Mouse (Mus musculus) myocyte (in vitro differentiated cells): Measurements from ENCODE around the gene Dnmbp. TPM values are rescaled to one million over a fixed set of nuclear protein-coding genes. Genes with fewer than 3 reads are reported as not detected.

Experiments
- H3K27me3 ChIP-seq: one replicate; pipeline ENCODE4 v1.6.1; 2011; ENCODE audit not compliant: control insufficient read depth, insufficient read depth, insufficient read length
- H3K36me3 ChIP-seq: one replicate; pipeline ENCODE4 v1.6.1; 2011; ENCODE audit not compliant: control insufficient read depth, insufficient read depth
- H3K4me2 ChIP-seq: one replicate; pipeline ENCODE4 v1.6.1; 2011; ENCODE audit warnings: low read depth, control low read depth
- H3K4me3 ChIP-seq: one replicate; pipeline ENCODE4 v1.5.1; 2011; ENCODE audit warnings: mild to moderate bottlenecking, control low read depth, moderate library complexity
- H3K79me2 ChIP-seq: one replicate; pipeline ENCODE4 v1.6.1; 2011; ENCODE audit not compliant: control insufficient read depth, insufficient read depth
- H3ac ChIP-seq: one replicate; pipeline ENCODE4 v1.6.1; 2011; ENCODE audit not compliant: control insufficient read depth, insufficient read length
- CEBPB ChIP-seq: IDR thresholded peaks from 2 replicates; pipeline ENCODE4 v1.6.1; 2011; ENCODE audit warnings: mild to moderate bottlenecking, moderate library complexity; ENCODE audit not compliant: poor library complexity, insufficient read depth, severe bottlenecking
- E2F4 ChIP-seq: IDR thresholded peaks from one replicate; pipeline ENCODE4 v1.6.1; 2011; ENCODE audit warnings: mild to moderate bottlenecking, control low read depth, moderate library complexity; ENCODE audit not compliant: insufficient read depth
- MAX ChIP-seq: IDR thresholded peaks from one replicate; pipeline ENCODE4 v1.6.1; 2011; ENCODE audit warnings: low read depth, mild to moderate bottlenecking, control low read depth
- MYOD1 ChIP-seq, 3 experiments: IDR thresholded peaks; one replicate each; pipeline ENCODE4 v1.6.1; 2011; ENCODE audit warnings: control low read depth in 2 of 3, low read depth in 2 of 3, mild to moderate bottlenecking in 2 of 3, moderate library complexity in 1 of 3; ENCODE audit not compliant: insufficient read length in 2 of 3, control insufficient read depth in 1 of 3
- MYOG ChIP-seq, 3 experiments: IDR thresholded peaks; one replicate each; pipeline ENCODE4 v1.6.1; 2011; ENCODE audit warnings: control low read depth in 2 of 3, low read depth in 2 of 3, mild to moderate bottlenecking in 2 of 3; ENCODE audit not compliant: insufficient read length in 2 of 3, control insufficient read depth in 1 of 3, insufficient read depth in 1 of 3
- POLR2A ChIP-seq: IDR thresholded peaks from one replicate; pipeline ENCODE4 v1.6.1; 2011; ENCODE audit warnings: low read depth, mild to moderate bottlenecking, control low read depth, moderate library complexity; ENCODE audit not compliant: insufficient read length
- POLR2AphosphoS2 ChIP-seq: IDR thresholded peaks from one replicate; pipeline ENCODE4 v1.6.1; 2011; ENCODE audit warnings: low read depth, control low read depth; ENCODE audit not compliant: insufficient read length
- REST ChIP-seq: IDR thresholded peaks from one replicate; pipeline ENCODE4 v1.6.1; 2011; ENCODE audit warnings: mild to moderate bottlenecking, control low read depth, moderate library complexity; ENCODE audit not compliant: insufficient read depth, insufficient read length
- SRF ChIP-seq: IDR thresholded peaks from one replicate; pipeline ENCODE4 v1.6.1; 2011; ENCODE audit warnings: low read depth; ENCODE audit not compliant: control insufficient read depth, insufficient read length
- TCF12 ChIP-seq: IDR thresholded peaks from one replicate; pipeline ENCODE4 v1.6.1; 2011; ENCODE audit warnings: mild to moderate bottlenecking, control low read depth; ENCODE audit not compliant: poor library complexity, insufficient read depth, severe bottlenecking
- TCF3 ChIP-seq: IDR thresholded peaks from one replicate; pipeline ENCODE4 v1.6.1; 2011; ENCODE audit warnings: low read depth, control low read depth; ENCODE audit not compliant: insufficient read length
- USF1 ChIP-seq: IDR thresholded peaks from one replicate; pipeline ENCODE4 v1.6.1; 2011; ENCODE audit warnings: low read depth, mild to moderate bottlenecking, control low read depth, moderate library complexity
- polyA plus RNA-seq: library from polyadenylated mRNA; unstranded; fragments of >200 nt; fragmentation: generic; extraction: Trizol; gene quantifications from one replicate; pipeline ENCODE4 v1.2.1, GENCODE M21; 2012; ENCODE audit warnings: missing spikeins

The Dnmbp gene
- polyA plus RNA-seq, 1 experiment = 7.8 TPM

DNA sequence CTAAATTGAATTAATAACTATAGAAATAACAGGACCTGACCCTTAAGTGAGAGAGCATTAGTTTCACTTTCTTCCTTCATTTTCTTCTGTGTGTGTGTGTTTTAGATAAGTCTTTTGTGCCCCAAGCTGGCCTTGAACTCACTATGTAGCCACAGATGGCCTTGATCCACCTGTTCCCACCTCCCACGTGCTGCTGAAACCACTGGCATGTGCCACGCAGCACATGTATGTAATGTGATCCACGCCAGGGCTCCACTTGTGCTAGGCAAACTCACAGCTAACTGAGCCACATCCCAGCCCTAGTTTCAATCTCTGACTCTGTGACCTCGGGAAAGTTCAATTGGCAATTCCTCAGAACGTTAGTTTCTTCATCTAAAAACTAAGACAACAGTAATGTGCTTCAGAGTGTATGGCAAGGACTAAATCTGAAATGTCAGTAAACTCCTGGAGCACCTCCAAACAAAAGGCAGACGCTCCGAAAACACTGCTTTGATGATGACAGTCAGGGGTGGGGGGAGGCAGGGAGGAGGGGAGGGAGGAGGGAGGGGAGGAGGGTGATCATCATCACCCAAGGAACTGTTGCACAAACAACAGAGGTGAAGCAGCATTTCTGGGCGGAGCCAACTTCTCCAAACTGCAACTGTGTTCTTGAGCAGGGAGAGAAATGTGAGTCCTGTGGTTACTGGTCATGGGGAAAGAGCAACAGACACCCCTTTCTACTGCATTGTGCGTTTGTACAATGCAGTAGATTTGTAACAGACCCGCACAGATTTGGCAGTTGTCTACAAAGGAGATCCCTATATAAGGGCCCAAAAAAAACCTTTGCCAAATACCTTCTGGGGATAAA, 13.6 kb downstream of the Dnmbp start:
- Histone ChIP-seq H3K27me3 (no peaks in the 10 kb centered on the region), H3ac (no peak overlapping the region), H3K4me2 (peak overlapping the region; percentile 30), H3K36me3 (no peaks in the 10 kb centered on the region), H3K4me3 (no peak overlapping the region), H3K79me2 (no peaks in the 10 kb centered on the region)
- peak in 2 of 3 experiments; percentile 89 for TF ChIP-seq MYOD1 (IDR thresholded peaks at IDR 0.05; ENCODE audit: control insufficient read depth in 1 of 3, insufficient read length in 2 of 3, low read depth in 2 of 3)
- peak; percentile 64 for TF ChIP-seq TCF12
- peak; percentile 20 for TF ChIP-seq USF1
- TF ChIP-seq MYOG (IDR thresholded peaks at IDR 0.05; ENCODE audit: control insufficient read depth in 1 of 3, insufficient read depth in 1 of 3, insufficient read length in 2 of 3, low read depth in 2 of 3) = peak; percentile 32 to 96 (median 87)
- no peak for TF ChIP-seq CEBPB
- peak; percentile 81 for TF ChIP-seq TCF3

DNA sequence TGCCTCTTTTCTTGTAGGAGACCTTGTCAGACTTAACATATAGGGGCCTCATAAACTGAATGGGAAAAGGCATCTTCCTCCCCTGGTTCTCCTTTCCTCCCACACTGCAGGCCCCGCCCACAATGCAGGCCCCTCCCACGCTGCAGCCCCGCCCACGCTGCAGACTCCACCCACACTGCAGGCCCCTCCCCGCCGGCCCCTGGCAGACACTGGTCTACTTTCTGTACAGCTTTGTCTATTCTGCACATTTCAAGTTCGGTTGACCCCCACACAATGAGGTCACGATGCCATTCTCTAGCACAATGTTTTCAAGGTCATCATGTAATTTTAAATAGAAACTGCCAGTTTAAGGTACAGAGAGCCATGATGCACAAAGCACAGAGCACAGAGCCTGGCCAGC, 15.6 kb downstream of the Dnmbp start:
- no peaks in the 10 kb centered on the region for H3K79me2 ChIP-seq
- TF ChIP-seq MYOD1 (IDR thresholded peaks at IDR 0.05; ENCODE audit: control insufficient read depth in 1 of 3, insufficient read length in 2 of 3, low read depth in 2 of 3) = no peak

DNA sequence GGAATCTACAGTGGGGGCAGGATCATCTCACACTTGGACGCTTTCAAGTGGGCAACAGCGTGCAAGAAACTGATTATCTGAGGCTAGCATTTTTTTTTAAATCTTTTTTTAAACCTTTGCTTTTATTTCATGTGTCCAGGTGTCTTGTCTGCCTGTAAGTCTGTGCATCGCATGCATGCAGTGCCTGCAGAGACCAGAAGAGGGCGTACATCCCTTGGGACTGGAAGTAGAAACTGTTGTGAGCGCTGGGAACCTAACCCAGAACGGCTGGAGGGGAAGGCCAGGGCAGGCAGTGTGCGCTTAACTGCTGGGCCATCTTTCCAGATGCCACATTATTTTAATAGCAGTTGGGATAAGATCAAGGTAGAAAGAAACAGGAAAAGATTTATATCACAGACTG, 17.0 kb downstream of the Dnmbp start:
- Histone ChIP-seq H3K27me3 (no peaks in the 10 kb centered on the region), H3K36me3 (no peaks in the 10 kb centered on the region), H3ac (no peak overlapping the region), H3K4me2 (no peak overlapping the region), H3K4me3 (no peak overlapping the region), H3K79me2 (no peaks in the 10 kb centered on the region)
- TF ChIP-seq REST (no peak), POLR2A (no peak), TCF12 (no peak), MYOD1 (IDR thresholded peaks at IDR 0.05; ENCODE audit: control insufficient read depth in 1 of 3, insufficient read length in 2 of 3, low read depth in 2 of 3) (no peak)

More for the DNA sequence above, 15.6 kb downstream of the Dnmbp start:
- no peak overlapping the region for H3K4me2 ChIP-seq
- no peaks in the 10 kb centered on the region for H3K36me3 ChIP-seq
- no peaks in the 10 kb centered on the region for H3K27me3 ChIP-seq
- H3ac ChIP-seq = no peak overlapping the region
- no peak overlapping the region for H3K4me3 ChIP-seq

DNA sequence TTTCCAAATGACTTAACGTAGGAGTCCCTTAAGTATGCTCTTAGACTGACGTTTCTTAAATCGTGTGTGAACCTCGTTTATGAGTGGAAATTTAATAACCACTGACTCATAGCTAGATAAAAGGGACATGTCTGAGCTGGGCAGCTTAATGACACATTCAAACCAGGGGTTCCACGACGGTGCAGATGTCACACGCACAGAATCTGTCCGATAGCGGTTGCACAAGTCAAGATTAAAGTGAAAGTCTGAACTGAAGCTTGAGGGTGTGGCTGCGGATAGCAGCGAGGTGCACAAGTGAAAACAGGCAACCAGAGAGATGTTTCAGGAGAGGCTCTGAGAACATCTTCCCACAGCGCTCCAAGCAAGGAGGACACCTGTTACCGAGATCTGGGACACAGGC, 18.6 kb downstream of the Dnmbp start:
- H3K27me3 ChIP-seq = no peaks in the 10 kb centered on the region
- H3ac ChIP-seq = no peak overlapping the region
- no peak overlapping the region for H3K4me3 ChIP-seq
- no peaks in the 10 kb centered on the region for H3K36me3 ChIP-seq
- peak overlapping the region; percentile 75 for H3K4me2 ChIP-seq
- TF ChIP-seq E2F4 (no peak), TCF12 (no peak), CEBPB (no peak), SRF (no peak), USF1 (no peak), MYOG (IDR thresholded peaks at IDR 0.05; ENCODE audit: control insufficient read depth in 1 of 3, insufficient read depth in 1 of 3, insufficient read length in 2 of 3, low read depth in 2 of 3) (no peak), MAX (no peak), TCF3 (no peak), POLR2A (no peak), MYOD1 (IDR thresholded peaks at IDR 0.05; ENCODE audit: control insufficient read depth in 1 of 3, insufficient read length in 2 of 3, low read depth in 2 of 3) (no peak), REST (no peak), POLR2AphosphoS2 (no peak)
- no peaks in the 10 kb centered on the region for H3K79me2 ChIP-seq

DNA sequence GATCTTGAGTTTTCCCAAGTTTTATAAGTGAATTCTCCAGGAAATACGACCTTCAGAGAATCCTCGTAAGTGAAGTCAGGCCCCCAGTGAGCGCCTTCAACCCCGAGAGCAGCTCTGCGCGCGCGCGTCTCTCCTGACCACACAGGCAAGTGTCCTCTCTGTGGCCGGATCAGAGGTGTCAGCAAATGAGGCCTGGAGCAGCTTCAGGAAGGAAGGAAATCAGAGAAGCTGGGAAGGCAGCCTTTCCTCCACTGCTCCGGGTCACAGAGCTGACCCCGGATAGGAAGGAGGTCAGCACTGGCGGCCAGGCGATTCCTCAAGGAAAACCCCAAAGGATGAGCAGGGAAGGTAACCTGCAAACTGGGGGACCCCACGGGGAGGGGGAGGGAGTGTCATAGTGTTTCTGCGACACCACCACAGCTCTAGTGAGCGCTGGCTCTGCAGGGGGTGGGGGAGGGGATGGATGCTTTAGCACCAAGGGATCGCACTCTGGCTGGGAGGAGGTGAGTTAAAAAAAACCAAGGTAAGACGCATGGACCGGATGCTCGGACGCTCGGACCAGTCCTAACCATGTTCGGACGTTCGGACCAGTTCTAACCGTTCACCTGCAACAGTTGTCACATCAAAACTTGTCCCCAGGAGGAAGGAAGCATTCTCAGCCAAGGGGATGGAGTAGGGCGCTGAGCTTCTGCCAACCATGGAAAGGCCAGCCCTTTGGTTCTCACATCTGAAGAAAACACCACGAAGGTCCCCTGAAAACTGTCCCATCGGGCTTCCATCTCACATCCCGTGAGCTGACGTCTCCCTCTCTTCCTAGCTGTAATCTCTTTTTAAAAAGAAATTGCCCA, 19.3 kb downstream of the Dnmbp start:
- H3K4me2 ChIP-seq = peak overlapping the region; percentile 75
- H3ac ChIP-seq = no peak overlapping the region
- no peaks in the 10 kb centered on the region for H3K36me3 ChIP-seq
- H3K4me3 ChIP-seq = no peak overlapping the region
- no peak for TF ChIP-seq TCF12
- no peak for TF ChIP-seq REST
- TF ChIP-seq POLR2AphosphoS2 = no peak
- TF ChIP-seq POLR2A = no peak
- TF ChIP-seq CEBPB = no peak
- TF ChIP-seq TCF3 = no peak
- no peak for TF ChIP-seq MYOD1 (IDR thresholded peaks at IDR 0.05; ENCODE audit: control insufficient read depth in 1 of 3, insufficient read length in 2 of 3, low read depth in 2 of 3)
- TF ChIP-seq MAX = no peak
- TF ChIP-seq MYOG (IDR thresholded peaks at IDR 0.05; ENCODE audit: control insufficient read depth in 1 of 3, insufficient read depth in 1 of 3, insufficient read length in 2 of 3, low read depth in 2 of 3) = no peak
- no peaks in the 10 kb centered on the region for H3K27me3 ChIP-seq
- no peaks in the 10 kb centered on the region for H3K79me2 ChIP-seq
